Mouse (Mus musculus): ENCODE data around the gene Btbd9. TPM values are rescaled to one million over a fixed set of nuclear protein-coding genes. Genes with fewer than 3 reads are reported as not detected.
A peak's percentile ranks its signal among the peaks of the same experiment; 100 is the strongest.

Btbd9 gene
- polyA plus RNA-seq, 1 experiment = 25.6 TPM

- H3K4me3 ChIP-seq (ENCODE audit: insufficient read depth, low read depth, low read length) = no peak overlapping the region
- DNase-seq = no peak
- WGBS = 75% methylated on average over 14 of the region's 14 CpGs
- no peaks in the 10 kb centered on the region for H3K4me1 ChIP-seq (ENCODE audit: control insufficient read depth, insufficient read depth, low read length)
- no peaks in the 10 kb centered on the region for H3K27me3 ChIP-seq (replicated peaks; ENCODE audit: control insufficient read depth, insufficient read depth, low read length)
- TF ChIP-seq CTCF (conservative IDR thresholded peaks at IDR 0.05; ENCODE audit: insufficient read depth, insufficient read length, low read depth, low read length) (no peak), POLR2A (IDR thresholded peaks at IDR 0.05; ENCODE audit: low read depth, low read length) (no peak)
- no peak overlapping the region for H3K27ac ChIP-seq (ENCODE audit: insufficient read depth, low read depth, low read length)
- no peaks in the 10 kb centered on the region for H3K36me3 ChIP-seq (ENCODE audit: control insufficient read depth, insufficient read depth, low read length)
These were observed 354.6 kb downstream of the Btbd9 start for GRCm38 (mm10) chr17:30221677-30222076.

- Histone ChIP-seq H3K27ac (ENCODE audit: insufficient read depth, low read depth, low read length) (no peak overlapping the region), H3K4me1 (ENCODE audit: control insufficient read depth, insufficient read depth, low read length) (no peaks in the 10 kb centered on the region), H3K4me3 (ENCODE audit: insufficient read depth, low read depth, low read length) (no peak overlapping the region), H3K36me3 (ENCODE audit: control insufficient read depth, insufficient read depth, low read length) (no peaks in the 10 kb centered on the region; the same call in 1 of the 2 replicates), H3K27me3 (replicated peaks; ENCODE audit: control insufficient read depth, insufficient read depth, low read length) (no peaks in the 10 kb centered on the region)
- WGBS = 62% methylated on average over 4 of the region's 4 CpGs
- TF ChIP-seq CTCF (conservative IDR thresholded peaks at IDR 0.05; ENCODE audit: insufficient read depth, insufficient read length, low read depth, low read length) = no peak
- no peak for TF ChIP-seq POLR2A (IDR thresholded peaks at IDR 0.05; ENCODE audit: low read depth, low read length)
- no peak for DNase-seq
These were observed 360.5 kb downstream of the Btbd9 start for GRCm38 (mm10) chr17:30215741-30216140.

DNA sequence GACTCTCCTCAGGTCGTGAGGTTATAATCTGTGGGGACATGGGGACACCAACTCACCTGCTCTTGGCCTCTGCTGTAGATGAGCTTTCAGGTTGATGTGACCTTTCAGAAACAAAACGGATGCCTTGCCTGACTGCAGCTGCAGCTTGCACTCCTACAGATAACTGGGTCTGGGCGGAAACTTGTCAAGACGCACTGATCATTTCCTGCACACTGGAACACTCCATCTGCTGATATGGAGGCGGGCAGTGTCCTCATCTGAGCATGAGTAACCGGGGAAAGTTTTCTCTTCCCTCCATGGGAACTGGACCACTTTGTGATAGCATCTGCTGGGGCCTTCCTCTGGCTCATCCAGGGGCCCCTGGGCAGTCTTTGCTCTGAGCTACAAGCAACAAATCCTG, 361.9 kb downstream of the Btbd9 start:
- no peaks in the 10 kb centered on the region for H3K4me1 ChIP-seq (ENCODE audit: control insufficient read depth, insufficient read depth, low read length)
- no peaks in the 10 kb centered on the region for H3K27me3 ChIP-seq (replicated peaks; ENCODE audit: control insufficient read depth, insufficient read depth, low read length)
- DNase-seq = no peak
- no peak overlapping the region for H3K4me3 ChIP-seq (ENCODE audit: insufficient read depth, low read depth, low read length)
- no peak for TF ChIP-seq CTCF (conservative IDR thresholded peaks at IDR 0.05; ENCODE audit: insufficient read depth, insufficient read length, low read depth, low read length)
- no peak for TF ChIP-seq POLR2A (IDR thresholded peaks at IDR 0.05; ENCODE audit: low read depth, low read length)
- 81% methylated on average over 6 of the region's 6 CpGs for WGBS
- H3K36me3 ChIP-seq (ENCODE audit: control insufficient read depth, insufficient read depth, low read length) = peaks cover 1% of the 10 kb centered on the region; the same call in 1 of the 2 replicates
- H3K27ac ChIP-seq (ENCODE audit: insufficient read depth, low read depth, low read length) = no peak overlapping the region

- no peaks in the 10 kb centered on the region for H3K27me3 ChIP-seq (replicated peaks; ENCODE audit: control insufficient read depth, insufficient read depth, low read length)
- 83% methylated on average over 5 of the region's 5 CpGs for WGBS
- TF ChIP-seq CTCF (conservative IDR thresholded peaks at IDR 0.05; ENCODE audit: insufficient read depth, insufficient read length, low read depth, low read length) (no peak), POLR2A (IDR thresholded peaks at IDR 0.05; ENCODE audit: low read depth, low read length) (no peak)
- H3K4me3 ChIP-seq (ENCODE audit: insufficient read depth, low read depth, low read length) = no peak overlapping the region
- H3K36me3 ChIP-seq (ENCODE audit: control insufficient read depth, insufficient read depth, low read length) = peaks cover 1% of the 10 kb centered on the region; the same call in 1 of the 2 replicates
- H3K4me1 ChIP-seq (ENCODE audit: control insufficient read depth, insufficient read depth, low read length) = no peaks in the 10 kb centered on the region
- no peak for DNase-seq
- no peak overlapping the region for H3K27ac ChIP-seq (ENCODE audit: insufficient read depth, low read depth, low read length)
These were observed 362.9 kb downstream of the Btbd9 start for GRCm38 (mm10) chr17:30213371-30213770.

DNA sequence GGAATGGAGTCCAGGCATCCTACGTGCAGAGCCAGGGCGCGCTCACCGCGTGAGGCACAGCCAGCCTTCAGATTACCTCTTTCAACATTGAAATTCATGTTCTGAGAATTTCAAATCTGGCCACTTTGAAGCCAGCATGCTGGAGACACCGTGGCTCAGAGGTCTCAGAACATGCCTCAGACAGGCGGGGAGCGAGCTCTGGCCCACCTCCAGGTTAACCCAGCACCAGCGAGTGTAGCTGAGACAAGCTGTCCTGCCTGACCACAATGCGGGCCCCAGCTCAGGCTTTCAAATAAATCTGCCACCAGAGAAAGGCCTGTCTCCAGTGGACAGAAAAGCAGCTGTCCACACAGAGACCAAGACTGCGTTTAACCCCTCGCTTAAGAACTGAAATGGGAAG, 363.6 kb downstream of the Btbd9 start:
- Histone ChIP-seq H3K36me3 (ENCODE audit: control insufficient read depth, insufficient read depth, low read length) (peaks cover 1% of the 10 kb centered on the region; the same call in 1 of the 2 replicates), H3K4me3 (ENCODE audit: insufficient read depth, low read depth, low read length) (no peak overlapping the region), H3K27ac (ENCODE audit: insufficient read depth, low read depth, low read length) (no peak overlapping the region), H3K27me3 (replicated peaks; ENCODE audit: control insufficient read depth, insufficient read depth, low read length) (no peaks in the 10 kb centered on the region), H3K4me1 (ENCODE audit: control insufficient read depth, insufficient read depth, low read length) (no peaks in the 10 kb centered on the region)
- TF ChIP-seq CTCF (conservative IDR thresholded peaks at IDR 0.05; ENCODE audit: insufficient read depth, insufficient read length, low read depth, low read length) (no peak), POLR2A (IDR thresholded peaks at IDR 0.05; ENCODE audit: low read depth, low read length) (no peak)
- WGBS = 70% methylated on average over 12 of the region's 12 CpGs
- DNase-seq = no peak

GRCm38 (mm10) chr17:30210936-30211335, 365.4 kb downstream of the Btbd9 start:
- TF ChIP-seq POLR2A (IDR thresholded peaks at IDR 0.05; ENCODE audit: low read depth, low read length) (no peak), CTCF (conservative IDR thresholded peaks at IDR 0.05; ENCODE audit: insufficient read depth, insufficient read length, low read depth, low read length) (no peak)
- peak; percentile 62 for DNase-seq
- 59% methylated on average over 6 of the region's 6 CpGs for WGBS
- Histone ChIP-seq H3K36me3 (ENCODE audit: control insufficient read depth, insufficient read depth, low read length) (peaks cover 1% of the 10 kb centered on the region; the same call in 1 of the 2 replicates), H3K27me3 (replicated peaks; ENCODE audit: control insufficient read depth, insufficient read depth, low read length) (no peaks in the 10 kb centered on the region), H3K27ac (ENCODE audit: insufficient read depth, low read depth, low read length) (no peak overlapping the region), H3K4me3 (ENCODE audit: insufficient read depth, low read depth, low read length) (no peak overlapping the region), H3K4me1 (ENCODE audit: control insufficient read depth, insufficient read depth, low read length) (no peaks in the 10 kb centered on the region)

DNA sequence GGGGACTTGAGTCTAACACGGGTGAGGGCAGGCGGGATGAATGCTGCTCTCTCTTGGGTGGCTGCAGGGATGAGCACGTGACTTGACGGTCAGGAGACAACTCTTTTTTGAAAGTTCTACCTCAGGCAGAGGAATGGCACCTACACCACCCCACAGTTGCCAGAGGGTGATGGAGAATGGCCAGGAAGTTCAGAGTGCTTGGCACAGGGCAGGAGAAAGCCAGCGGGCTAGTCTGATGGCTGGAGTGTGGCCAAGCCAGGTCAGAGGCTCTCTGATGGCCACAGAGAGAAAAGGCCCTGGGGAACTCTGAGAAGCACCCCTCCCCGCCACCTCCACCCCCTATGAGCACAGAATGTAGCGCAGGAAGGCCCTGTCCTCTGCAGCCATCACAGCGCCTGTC, 366.0 kb downstream of the Btbd9 start:
- H3K36me3 ChIP-seq (ENCODE audit: control insufficient read depth, insufficient read depth, low read length) = peaks cover 1% of the 10 kb centered on the region; the same call in 1 of the 2 replicates
- no peak for DNase-seq
- no peak overlapping the region for H3K4me3 ChIP-seq (ENCODE audit: insufficient read depth, low read depth, low read length)
- no peaks in the 10 kb centered on the region for H3K27me3 ChIP-seq (replicated peaks; ENCODE audit: control insufficient read depth, insufficient read depth, low read length)
- H3K27ac ChIP-seq (ENCODE audit: insufficient read depth, low read depth, low read length) = no peak overlapping the region
- WGBS = 77% methylated on average over 8 of the region's 8 CpGs
- TF ChIP-seq CTCF (conservative IDR thresholded peaks at IDR 0.05; ENCODE audit: insufficient read depth, insufficient read length, low read depth, low read length) = no peak
- no peak for TF ChIP-seq POLR2A (IDR thresholded peaks at IDR 0.05; ENCODE audit: low read depth, low read length)
- H3K4me1 ChIP-seq (ENCODE audit: control insufficient read depth, insufficient read depth, low read length) = no peaks in the 10 kb centered on the region
